Mouse (Mus musculus): ENCODE measurements around the gene Sp1. TPM values are rescaled to one million over a fixed set of nuclear protein-coding genes. Genes with fewer than 3 reads are reported as not detected.

Gene Sp1
- total RNA-seq (2021) = 10 to 100 TPM; 61.1 to 62.1 TPM
- long read RNA-seq, experiment 1, full-length matches to known transcripts = 3 of 5 reads
- long read RNA-seq, experiment 1, partial matches to known transcripts = 0 of 5 reads
- long read RNA-seq, experiment 1, other reads (novel, unspliced or antisense) = 2 of 5 reads
- long read RNA-seq, experiment 2, full-length matches to known transcripts = 2 of 10 reads
- long read RNA-seq, experiment 2, partial matches to known transcripts = 3 of 10 reads
- long read RNA-seq, experiment 2, other reads (novel, unspliced or antisense) = 5 of 10 reads

GRCm38 (mm10) chr15:102405489-102406195 is at the start of gene Sp1:
Sp1 (plus strand) TSS chr15:102406143.
- DNase-seq (ENCODE audit: low spot score in 2 of 2) = peak; percentile 87 to 92

- no peak for DNase-seq (ENCODE audit: low spot score in 2 of 2)
Measured at GRCm38 (mm10) chr15:102356501-102357325, 49.2 kb upstream of the Sp1 start.

GRCm38 (mm10) chr15:102358126-102358525 is 47.8 kb upstream of the Sp1 start:
- DNase-seq (ENCODE audit: low spot score in 2 of 2) = no peak

- no peak for DNase-seq (ENCODE audit: low spot score in 2 of 2)
Measured at GRCm38 (mm10) chr15:102358834-102359233, 47.1 kb upstream of the Sp1 start.

GRCm38 (mm10) chr15:102362648-102363047 is 43.3 kb upstream of the Sp1 start:
- DNase-seq (ENCODE audit: low spot score in 2 of 2) = no peak

- DNase-seq (ENCODE audit: low spot score in 2 of 2) = no peak
Measured at GRCm38 (mm10) chr15:102364678-102365077, 41.3 kb upstream of the Sp1 start.

GRCm38 (mm10) chr15:102366238-102366637 is 39.7 kb upstream of the Sp1 start:
- no peak for DNase-seq (ENCODE audit: low spot score in 2 of 2)

- no peak for DNase-seq (ENCODE audit: low spot score in 2 of 2)
Measured at GRCm38 (mm10) chr15:102366733-102367344, 39.1 kb upstream of the Sp1 start, which contains the start of gene Sp7. Sp7 (minus strand) TSS chr15:102367182.

- DNase-seq (ENCODE audit: low spot score in 2 of 2) = no peak
Measured at GRCm38 (mm10) chr15:102369972-102370371, 36.0 kb upstream of the Sp1 start.

- no peak for DNase-seq (ENCODE audit: low spot score in 2 of 2)
Measured at GRCm38 (mm10) chr15:102370727-102371126, 35.2 kb upstream of the Sp1 start.

GRCm38 (mm10) chr15:102376453-102377162 is 29.3 kb upstream of the Sp1 start:
- peak; percentile 57 to 65 for DNase-seq (ENCODE audit: low spot score in 2 of 2)

- peak; percentile 81 to 91 for DNase-seq (ENCODE audit: low spot score in 2 of 2)
Measured at GRCm38 (mm10) chr15:102377163-102377543, 28.8 kb upstream of the Sp1 start.

- DNase-seq (ENCODE audit: low spot score in 2 of 2) = peak; percentile 29 to 51
Measured at GRCm38 (mm10) chr15:102377810-102378262, 28.1 kb upstream of the Sp1 start.

- peak; percentile 86 to 91 for DNase-seq (ENCODE audit: low spot score in 2 of 2)
Measured at GRCm38 (mm10) chr15:102381575-102381974, 24.4 kb upstream of the Sp1 start.

GRCm38 (mm10) chr15:102383671-102384070 is 22.3 kb upstream of the Sp1 start:
- DNase-seq (ENCODE audit: low spot score in 2 of 2) = no peak

GRCm38 (mm10) chr15:102386640-102387039 is 19.3 kb upstream of the Sp1 start:
- no peak for DNase-seq (ENCODE audit: low spot score in 2 of 2)

- no peak for DNase-seq (ENCODE audit: low spot score in 2 of 2)
Measured at GRCm38 (mm10) chr15:102388942-102389341, 17.0 kb upstream of the Sp1 start.

GRCm38 (mm10) chr15:102392520-102392919 is 13.4 kb upstream of the Sp1 start:
- no peak for DNase-seq (ENCODE audit: low spot score in 2 of 2)

- DNase-seq (ENCODE audit: low spot score in 2 of 2) = no peak
Measured at GRCm38 (mm10) chr15:102393584-102394014, 12.3 kb upstream of the Sp1 start.

GRCm38 (mm10) chr15:102395061-102395460 is 10.9 kb upstream of the Sp1 start:
- no peak for DNase-seq (ENCODE audit: low spot score in 2 of 2)

All from adrenal gland, adult 18-20 months (tissue).